In the genomic region with DNA sequence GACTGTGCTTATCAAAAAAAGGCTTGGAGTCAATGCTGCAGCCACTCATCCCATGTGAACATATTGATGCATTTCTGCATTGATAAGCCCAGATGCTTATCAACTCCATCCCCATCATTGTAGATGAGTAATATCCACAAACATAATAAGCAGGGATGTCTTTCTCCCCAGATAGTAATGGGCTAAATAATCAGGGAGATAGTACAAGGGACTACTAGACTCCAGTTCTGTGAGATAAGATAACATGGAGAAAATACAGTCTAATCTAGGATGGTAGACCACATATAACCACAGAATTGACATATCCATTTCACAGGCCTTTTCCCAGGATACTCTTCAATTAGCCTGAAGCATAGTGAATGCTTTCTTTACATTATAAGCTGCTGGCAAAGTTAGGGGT, we compare ENCODE assay signal across 17 mouse cellular contexts.
"Had no signal": no experiment of that assay in that cellular context is flagged by ENCODE, and none has a peak within 500 bp of the region (broad histone marks: within the 10 kb centered on the region; RNA-seq: fewer than 3 reads in every experiment).

No protein-coding gene starts in this region.

- ATAC-seq: lung, postnatal 0 days; midbrain, embryonic 13.5 days; midbrain, embryonic 15.5 days had no signal

- H3K4me2 ChIP-seq: lung, embryonic 15.5 days; midbrain, embryonic 11.5 days; midbrain, embryonic 13.5 days; midbrain, embryonic 15.5 days; neural tube, embryonic 13.5 days; neural tube, embryonic 15.5 days; stomach, embryonic 15.5 days had no signal

- DNase-seq: lung, adult 2 months; lung, postnatal 14 days; retina, postnatal 1 day; right cerebral cortex, postnatal 14 days; thymus, adult 2 months; thymus, postnatal 25 days; thymus, postnatal 4 days had no signal

- H3K4me3 ChIP-seq: lung, embryonic 15.5 days; megakaryocyte, embryonic 14.5 days; midbrain, embryonic 13.5 days; midbrain, embryonic 15.5 days; neural tube, embryonic 13.5 days; neural tube, embryonic 15.5 days; stomach, embryonic 15.5 days had no signal

- H3K27ac ChIP-seq: lung, embryonic 15.5 days; midbrain, embryonic 13.5 days; midbrain, embryonic 15.5 days; neural tube, embryonic 13.5 days; neural tube, embryonic 15.5 days; stomach, embryonic 15.5 days; stomach, postnatal 0 days had no signal

- H3K4me1 ChIP-seq: lung, embryonic 15.5 days; neural tube, embryonic 13.5 days; stomach, embryonic 15.5 days had no signal

- H3K9ac ChIP-seq: lung, embryonic 15.5 days; midbrain, embryonic 13.5 days; midbrain, embryonic 15.5 days; neural tube, embryonic 13.5 days; neural tube, embryonic 15.5 days; stomach, embryonic 15.5 days had no signal

- H3K36me3 ChIP-seq: lung, embryonic 15.5 days; midbrain, embryonic 13.5 days; midbrain, embryonic 15.5 days; neural tube, embryonic 13.5 days; neural tube, embryonic 15.5 days; stomach, embryonic 15.5 days had no signal

- H3K27me3 ChIP-seq: lung, embryonic 15.5 days; megakaryocyte, embryonic 14.5 days; midbrain, embryonic 13.5 days; midbrain, embryonic 15.5 days; neural tube, embryonic 13.5 days; neural tube, embryonic 15.5 days; stomach, embryonic 15.5 days had no signal

- H3K9me3 ChIP-seq: lung, embryonic 15.5 days; megakaryocyte, embryonic 14.5 days; midbrain, embryonic 13.5 days; midbrain, embryonic 15.5 days; neural tube, embryonic 13.5 days; neural tube, embryonic 15.5 days; stomach, embryonic 15.5 days had no signal
